Mouse (Mus musculus): ENCODE measurements at regions not wholly inside any gene's neighbourhood (a gene's known extent, or its start where the extent isn't known, plus 50 kb on each side); places are given as distances from the start of the nearest gene placed in this dataset.

GRCm38 (mm10) chrX:99355128-99355527 is 115.9 kb downstream of the Pja1 start:
- intact Hi-C loops (cut with DNase I), result no loop called here

DNA sequence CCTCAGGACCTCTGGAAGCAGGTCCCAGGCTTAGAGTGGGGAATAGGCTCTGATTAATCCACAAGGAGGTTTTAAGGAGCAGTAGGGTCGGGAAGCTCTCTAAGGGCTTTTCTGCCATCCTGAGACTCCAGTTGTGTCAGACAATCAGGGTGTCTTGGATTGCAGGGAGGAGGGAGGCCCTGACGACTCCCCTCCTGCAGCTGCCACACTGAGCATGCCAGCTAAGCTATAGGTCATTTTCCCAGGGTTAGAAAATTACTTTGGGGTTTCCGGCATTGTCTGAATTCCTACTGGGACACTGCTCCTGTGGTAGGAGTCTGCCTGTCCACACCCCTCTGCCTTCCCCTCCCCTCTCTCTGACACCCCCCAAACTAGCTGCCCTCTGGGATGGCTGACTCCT is 120.8 kb downstream of the Pja1 start:
- intact Hi-C loops (cut with DNase I), result no loop called here

GRCm38 (mm10) chrX:99340223-99340622 is 130.8 kb downstream of the Pja1 start:
- intact Hi-C loops (cut with DNase I), result no loop called here

DNA sequence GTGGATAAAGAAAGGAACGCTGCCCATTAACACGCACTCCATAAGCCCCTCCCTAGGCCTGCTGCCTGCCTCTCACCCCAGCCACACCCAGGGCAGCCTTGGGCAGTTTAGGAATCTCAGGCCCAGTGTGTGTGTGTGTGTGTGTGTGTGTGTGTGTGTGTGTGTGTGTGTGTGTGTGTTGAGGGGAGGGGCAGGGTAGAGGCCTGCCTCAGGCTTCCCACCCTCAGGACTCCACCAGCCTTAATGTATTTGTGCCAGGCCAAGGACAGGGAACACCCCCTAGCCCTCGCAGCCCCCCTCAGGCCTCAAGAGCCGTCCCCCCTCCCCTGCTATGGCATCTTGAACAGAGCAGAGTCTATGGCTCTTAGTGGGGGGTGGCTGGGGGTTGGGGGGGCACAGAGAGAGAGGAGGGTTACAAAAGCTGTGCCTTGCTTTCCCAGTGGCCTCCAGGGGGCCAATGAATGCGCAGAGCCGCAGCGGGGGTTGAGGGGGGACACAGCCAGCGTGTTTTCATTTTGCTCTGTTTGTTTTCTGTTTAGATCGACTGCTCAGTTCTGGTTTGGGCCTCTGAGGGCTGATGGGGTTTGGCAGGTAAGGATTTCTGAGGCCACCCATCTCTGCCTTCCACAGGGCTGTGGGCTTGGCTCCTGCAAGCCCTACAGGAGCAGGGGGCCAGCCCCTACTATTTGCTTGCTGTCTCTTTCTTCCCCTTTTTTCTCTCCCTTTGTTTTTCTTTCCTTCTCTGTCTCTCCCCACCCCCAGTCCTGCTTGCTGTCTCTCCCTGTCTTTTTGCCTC is 131.8 kb downstream of the Pja1 start:
- intact Hi-C loops (cut with DNase I), result no loop called here

- intact Hi-C loops (cut with DNase I), result no loop called here
These were observed 134.2 kb downstream of the Pja1 start for GRCm38 (mm10) chrX:99336616-99337553.

- intact Hi-C loops (cut with DNase I), result no loop called here
These were observed 135.0 kb downstream of the Pja1 start for GRCm38 (mm10) chrX:99335886-99336589.

- intact Hi-C loops (cut with DNase I), result no loop called here
These were observed 138.7 kb downstream of the Pja1 start for GRCm38 (mm10) chrX:99332457-99332770.

DNA sequence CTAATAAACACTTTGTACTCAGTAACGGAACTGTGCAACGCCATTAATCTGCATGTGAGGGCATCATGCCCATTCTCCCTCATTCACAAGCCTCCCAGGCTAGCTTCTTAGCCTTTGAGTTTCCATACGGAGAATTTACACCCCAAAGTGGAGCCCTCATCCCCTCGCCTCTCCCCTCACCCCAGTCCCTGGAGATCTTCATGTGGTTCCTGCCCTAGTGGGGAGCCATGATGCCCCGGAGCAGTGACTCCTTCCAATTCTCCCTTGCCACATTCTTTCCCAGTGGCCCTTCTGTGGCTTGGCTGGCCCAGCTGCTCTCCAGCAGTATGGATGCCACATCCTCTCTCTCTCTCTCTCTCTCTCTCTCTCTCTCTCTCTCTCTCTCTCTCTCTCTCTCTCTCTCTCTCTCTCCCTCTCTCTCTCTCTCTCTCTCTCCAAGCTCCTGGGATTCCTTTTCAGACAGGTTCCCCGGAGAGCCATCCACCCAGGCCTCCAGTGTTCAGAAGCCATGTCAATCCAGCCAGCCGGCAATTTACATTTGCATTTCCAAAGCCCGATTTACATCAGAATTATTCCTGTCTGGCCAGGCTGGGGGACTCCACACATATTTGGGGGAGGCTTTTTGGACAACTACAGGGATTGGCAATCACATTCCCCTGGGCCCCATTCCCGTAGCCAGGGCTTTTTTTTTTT is 139.2 kb downstream of the Pja1 start:
- intact Hi-C loops (cut with DNase I), result no loop called here

GRCm38 (mm10) chrX:99330386-99330785 is 140.7 kb downstream of the Pja1 start:
- intact Hi-C loops (cut with DNase I), result no loop called here

DNA sequence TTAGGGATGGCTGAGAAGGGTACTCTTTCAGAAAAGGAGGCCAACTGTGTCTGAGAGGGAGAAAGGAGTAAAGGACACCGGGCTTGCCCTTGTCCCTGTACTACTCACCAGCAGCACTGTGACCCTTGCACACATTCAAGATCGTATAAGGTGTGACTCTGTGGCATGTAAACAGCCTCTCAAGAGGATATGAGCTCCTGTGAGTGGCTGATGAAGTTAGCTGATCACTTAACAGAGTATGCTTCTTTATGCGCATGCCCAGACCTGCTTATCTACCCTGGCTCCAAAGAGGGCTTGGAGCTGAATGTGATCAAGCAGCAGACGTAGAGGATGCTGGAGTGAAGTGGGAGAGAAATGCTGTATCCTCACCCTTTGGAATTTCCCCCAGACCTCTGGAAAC is 142.5 kb downstream of the Pja1 start:
- intact Hi-C loops (cut with DNase I), result no loop called here

DNA sequence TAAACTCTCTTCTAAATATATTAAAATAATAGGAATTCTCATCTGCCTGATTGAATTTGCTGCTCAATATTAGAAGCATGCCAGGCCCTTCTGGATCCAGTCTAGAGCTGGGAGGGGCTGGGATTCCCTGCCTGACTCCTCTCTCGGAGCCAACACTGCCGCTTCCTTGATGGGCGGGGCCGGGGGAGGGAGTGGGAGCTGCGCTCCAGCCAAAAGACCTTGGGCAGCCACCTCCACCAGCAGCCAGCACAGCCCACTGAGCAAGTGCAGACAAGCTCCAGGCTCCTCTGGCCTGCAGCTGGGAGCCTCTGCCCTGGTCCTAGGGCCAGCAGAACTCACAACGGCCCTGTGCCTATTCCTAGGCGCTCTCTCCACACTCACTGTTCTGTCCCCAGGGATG is 144.9 kb downstream of the Pja1 start:
- intact Hi-C loops (cut with DNase I), result loop anchor here (2.0 kb wide), 1 partner anchor 189 kb away; the partner anchor contains the start of gene Efnb1

GRCm38 (mm10) chrX:99325460-99325859 is 145.6 kb downstream of the Pja1 start:
- intact Hi-C loops (cut with DNase I), result no loop called here

DNA sequence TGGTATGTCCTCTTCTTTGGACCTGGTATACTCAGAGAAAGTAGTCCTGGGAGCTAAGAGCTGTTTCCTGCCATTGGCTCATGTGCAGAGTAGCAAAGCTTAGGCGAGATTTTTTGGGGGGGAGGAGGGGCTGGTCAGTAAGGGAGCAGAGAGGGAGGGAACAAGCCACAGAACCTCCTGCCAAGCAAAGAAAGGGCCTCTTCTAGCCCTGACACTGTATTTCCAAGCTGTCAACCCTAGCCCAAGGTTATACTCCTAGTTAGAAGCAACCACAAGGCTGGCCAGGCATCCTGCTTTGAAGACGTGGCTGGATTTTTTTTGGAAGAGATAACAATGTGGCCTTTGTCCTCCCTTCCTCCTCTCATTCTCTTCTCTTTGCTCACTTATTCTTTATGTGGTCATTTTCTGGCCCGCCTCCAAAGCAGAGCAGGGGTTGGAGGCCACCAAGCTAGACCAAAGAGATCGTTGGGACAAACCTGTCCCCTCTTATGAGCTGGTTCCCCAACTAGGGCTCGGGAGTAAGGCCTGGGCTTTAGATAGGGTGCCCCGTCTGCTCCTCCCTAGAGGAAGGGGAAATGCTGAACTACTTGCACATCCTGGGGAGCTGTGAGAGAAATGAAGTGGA is 146.4 kb downstream of the Pja1 start:
- intact Hi-C loops (cut with DNase I), result no loop called here

DNA sequence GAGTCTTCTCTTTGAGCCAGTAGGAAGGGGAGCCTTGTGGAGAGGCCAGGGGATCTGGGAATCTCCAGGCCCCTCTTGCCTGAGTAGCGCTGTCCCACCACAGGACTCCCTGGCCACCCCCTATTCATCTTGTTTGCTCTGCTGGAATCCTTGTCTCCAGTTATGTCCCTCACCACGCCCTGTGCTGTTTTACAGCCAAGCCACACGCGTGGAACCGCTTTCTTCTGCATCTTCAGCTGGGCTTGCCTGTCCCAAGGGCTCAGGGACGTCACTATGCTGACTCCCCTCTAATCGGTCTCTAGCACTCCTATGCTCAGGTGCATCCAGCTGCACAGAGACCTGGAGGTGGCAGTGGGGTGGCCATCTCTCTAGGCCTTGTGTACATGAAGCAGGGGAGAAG is 151.3 kb downstream of the Pja1 start:
- intact Hi-C loops (cut with DNase I), result no loop called here

DNA sequence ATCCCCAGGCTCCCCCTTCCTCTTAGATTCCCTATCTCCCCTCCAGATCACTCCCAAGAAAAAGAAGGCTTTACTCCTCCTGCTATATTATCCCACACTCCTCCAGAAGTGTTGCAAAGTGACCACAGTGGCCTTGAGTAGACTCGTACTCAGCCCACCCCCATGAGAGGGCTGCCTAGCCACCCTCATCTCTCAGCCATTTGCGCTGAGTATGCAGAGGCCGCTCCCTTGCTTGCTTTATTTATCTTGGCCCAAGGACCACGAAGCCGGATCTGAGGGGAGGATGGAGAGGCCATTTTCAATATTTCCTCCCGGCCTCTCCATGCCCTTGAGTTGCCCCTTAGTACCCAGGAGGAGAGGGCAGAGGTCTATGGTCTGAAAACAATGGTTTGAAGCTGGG is 151.9 kb downstream of the Pja1 start:
- intact Hi-C loops (cut with DNase I), result no loop called here

- intact Hi-C loops (cut with DNase I), result no loop called here
These were observed 152.9 kb downstream of the Pja1 start for GRCm38 (mm10) chrX:99318141-99318540.

DNA sequence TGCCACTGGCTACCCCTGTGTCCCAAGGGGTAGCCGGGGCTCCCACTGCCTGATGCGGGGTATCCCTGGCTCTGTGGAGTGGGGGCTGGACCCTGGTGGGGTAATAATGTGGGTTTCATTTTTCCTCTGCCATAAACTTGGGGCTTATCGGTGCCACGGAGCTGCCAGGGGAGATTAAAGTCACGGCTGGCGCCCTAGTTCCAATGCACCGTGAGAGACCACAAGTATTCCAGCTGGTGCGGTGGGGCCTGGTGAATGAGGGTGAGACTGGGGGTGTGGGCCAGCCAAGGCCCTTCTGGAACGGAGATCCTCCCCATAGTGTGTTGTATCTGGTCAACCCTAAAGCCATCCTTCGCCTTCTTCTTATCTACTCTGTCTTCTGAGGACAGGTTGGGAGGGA is 153.3 kb downstream of the Pja1 start:
- intact Hi-C loops (cut with DNase I), result no loop called here

DNA sequence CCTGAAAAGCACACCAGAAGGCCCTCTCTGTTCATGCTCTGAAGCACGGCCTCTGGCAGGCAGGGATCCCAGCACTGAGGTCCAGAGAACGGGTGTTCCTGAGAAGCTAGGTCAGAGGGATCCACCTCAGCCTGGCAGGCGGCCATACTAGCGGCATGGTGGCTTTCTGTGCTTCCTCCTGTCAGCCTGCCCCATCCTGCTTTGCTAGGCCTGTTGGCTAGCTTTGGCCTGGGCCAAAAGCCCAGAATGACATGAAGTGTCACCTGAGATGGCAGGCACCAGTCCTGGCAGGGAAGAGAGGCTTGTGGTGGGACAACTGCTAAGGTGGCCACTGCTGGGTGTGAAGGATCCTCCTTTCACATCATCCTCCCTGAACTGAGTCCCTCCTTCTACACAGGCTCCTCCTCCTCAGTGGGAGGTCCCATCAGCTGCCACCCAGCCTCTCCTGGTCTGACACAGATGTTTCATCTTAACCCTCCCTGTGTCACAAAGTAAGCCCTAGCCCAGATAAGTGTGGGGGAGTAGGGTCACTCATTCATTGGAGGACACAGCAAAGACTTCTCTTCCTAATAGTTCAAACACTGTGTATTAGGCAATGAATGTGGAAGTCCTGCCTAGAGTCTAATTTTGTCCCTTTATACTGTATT is 154.5 kb downstream of the Pja1 start:
- intact Hi-C loops (cut with DNase I), result no loop called here

- intact Hi-C loops (cut with DNase I), result no loop called here
These were observed 163.2 kb downstream of the Efnb1 start for GRCm38 (mm10) chrX:99299110-99299509.

DNA sequence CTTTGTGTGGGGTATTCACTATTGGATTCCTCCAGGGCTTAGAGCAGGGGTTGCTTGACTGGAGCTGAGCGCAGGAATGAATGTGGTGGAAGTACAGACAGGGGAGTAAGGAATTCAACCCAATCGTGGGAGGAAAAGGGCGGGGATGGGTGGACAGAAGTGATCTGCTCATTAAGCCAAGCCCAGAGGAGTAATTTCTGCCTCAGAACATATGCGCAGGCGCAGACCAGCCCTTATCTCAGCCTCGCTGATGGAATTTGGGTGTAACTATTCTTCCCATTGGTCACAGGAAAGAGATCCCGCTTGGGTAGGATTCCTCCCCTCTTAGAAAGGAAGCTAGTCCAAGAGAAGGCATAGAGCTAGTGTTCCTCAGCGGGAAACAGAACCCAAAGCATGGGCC is 158.8 kb downstream of the Efnb1 start:
- intact Hi-C loops (cut with DNase I), result no loop called here

All from adrenal gland (tissue).